Mouse (Mus musculus) heart, postnatal 0 days (tissue): Measurements from ENCODE around the gene Plekhm2.
A peak's percentile ranks its signal among the peaks of the same experiment; 100 is the strongest.

Experiments used
- CTCF ChIP-seq: IDR thresholded peaks from 2 replicates; pipeline ENCODE4 v1.5.1; 2016; ENCODE audit warnings: antibody characterized with exemption, control low read depth, low read depth
- EP300 ChIP-seq: IDR thresholded peaks from 2 replicates; pipeline ENCODE4 v1.6.1; 2016; ENCODE audit warnings: antibody characterized with exemption, low read depth

DNA sequence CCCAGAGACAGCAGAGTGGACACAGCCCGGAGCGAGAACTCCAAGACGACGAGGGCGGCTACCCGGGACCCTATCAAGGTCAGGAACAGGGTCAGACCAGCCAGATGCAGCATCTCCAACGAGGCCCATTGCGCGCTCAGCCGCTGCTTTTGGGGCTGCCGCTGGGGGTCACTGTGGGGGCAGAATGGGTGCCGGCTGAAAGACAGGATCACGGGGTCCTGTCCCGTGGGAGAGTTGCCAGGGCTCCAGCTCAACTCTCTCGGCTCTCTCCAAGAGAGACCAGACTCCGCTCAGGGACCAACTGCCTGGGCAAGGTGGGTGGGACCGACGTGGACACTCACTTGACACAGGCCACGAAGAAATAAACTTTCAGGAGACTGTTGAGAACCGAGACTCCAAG lies 47.4 kb downstream of the Plekhm2 start:
- TF ChIP-seq CTCF (peak; percentile 68), EP300 (0 out of 2 replicates have a peak, but pooled peaks have one; percentile 35)
